Mouse (Mus musculus) frontal cortex, postnatal 10 days (tissue): Measurements from ENCODE around the gene Tmf1.

Experiments
- DNase-seq, 2 experiments: peaks; one replicate each; pipeline ENCODE4 v3.0.0; 2022; ENCODE audit warnings: low spot score in 2 of 2, mixed read lengths in 1 of 2

Gene Tmf1

DNA sequence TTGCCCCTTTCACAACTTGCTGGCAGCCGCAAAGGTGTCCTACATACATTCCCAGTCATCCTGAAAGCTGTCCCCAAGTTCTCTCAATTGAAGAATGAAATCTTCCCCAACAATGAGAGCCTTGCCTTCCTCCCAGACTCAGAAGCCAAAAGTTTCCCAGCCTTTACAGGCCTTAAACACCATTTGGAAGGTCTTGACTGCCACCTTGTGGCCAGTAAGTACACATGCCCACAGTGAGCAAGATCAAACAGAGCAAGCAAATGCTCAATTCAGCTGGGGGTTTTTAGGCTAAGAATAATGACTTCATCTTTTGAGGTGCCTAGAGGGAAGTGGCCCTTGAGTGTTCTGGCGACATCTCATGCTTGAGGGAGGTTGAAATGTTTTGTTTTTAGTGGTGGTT, 72.1 kb downstream of the Tmf1 start:
- DNase-seq: peak in 1 of 2 experiments; percentile 43

DNA sequence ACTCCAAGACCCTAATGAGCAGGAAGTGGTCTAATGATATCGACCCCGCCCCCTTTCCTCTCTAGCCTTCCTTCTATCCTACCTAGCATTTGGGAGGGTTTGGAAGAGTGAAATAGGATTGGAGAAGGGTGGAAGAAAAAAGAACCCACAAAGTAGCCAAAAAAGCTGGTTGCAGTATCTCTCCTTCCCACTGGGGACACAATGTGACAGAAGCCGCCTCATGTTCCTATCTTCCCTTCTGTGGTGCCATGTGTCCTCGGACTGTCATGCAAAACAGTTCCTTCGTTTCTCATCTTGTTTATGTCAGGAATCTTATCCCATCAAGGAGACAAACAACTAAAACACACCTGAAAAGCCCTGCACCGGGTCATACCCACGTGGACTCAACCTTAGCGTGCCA, 72.8 kb downstream of the Tmf1 start:
- no peak for DNase-seq

DNA sequence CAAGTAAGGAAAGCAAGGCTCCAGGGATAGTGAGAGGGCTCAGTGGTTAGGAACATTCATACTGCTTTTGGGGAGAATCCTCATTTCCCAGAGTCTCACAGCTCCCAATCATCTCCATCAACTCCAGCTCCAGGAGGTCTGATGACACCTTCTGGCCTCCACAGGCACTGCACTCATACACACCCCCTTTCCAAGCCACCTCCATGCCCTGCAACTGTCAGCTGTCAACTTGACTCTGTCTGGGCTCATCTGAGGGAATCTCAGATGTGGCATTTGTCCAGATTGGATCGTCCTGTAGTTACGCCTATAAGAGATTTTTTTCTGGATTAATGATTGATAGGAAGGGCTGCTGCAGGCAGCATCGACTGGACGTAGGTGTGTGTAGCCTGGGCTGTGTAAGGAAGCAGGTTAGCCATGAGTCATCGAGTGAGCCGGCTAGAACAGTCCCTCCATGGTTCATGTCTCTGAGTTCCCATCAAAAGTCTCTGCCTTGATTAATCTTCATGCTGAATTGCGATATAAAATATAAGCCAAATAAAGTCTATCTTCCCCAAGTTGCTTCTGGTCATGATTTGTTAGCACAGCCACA, 74.6 kb downstream of the Tmf1 start:
- DNase-seq: no peak
